Mouse (Mus musculus) liver, embryonic 15.5 days (tissue): Measurements from ENCODE around the gene Rcbtb2. TPM values are rescaled to one million over a fixed set of nuclear protein-coding genes. Genes with fewer than 3 reads are reported as not detected.

Experiments used
- microRNA counts: library from miRNA; unstranded; fragments of <30 nt; microRNA quantifications from one replicate; lab custom pipeline; 2016
- microRNA-seq: library from miRNA; unstranded; fragments of <30 nt; microRNA quantifications from one replicate; pipeline ENCODE4, GENCODE M21; 2016
- polyA plus RNA-seq: library from polyadenylated mRNA; unstranded; fragments of >200 nt; fragmentation: Nextera tagmentation; extraction: Ambion mirVana; gene quantifications from 2 replicates; pipeline ENCODE4 v1.2.1, GENCODE M21; 2015

Gene Rcbtb2
- polyA plus RNA-seq, 1 experiment from 2014 or later: 18.9 TPM

MicroRNAs within 50 kb of the gene (microRNA counts, 519-probe panel; counts per million panel counts)
- not detected for microRNA mmu-miR-687 (lab: Ali Mortazavi, UCI)

Small RNA genes lying within 50 kb of the gene (microRNA-seq; reads per million reads assigned to microRNA genes)
- not detected for gene Mir687

Other genes starting within 250 kb of the Rcbtb2 start
- 0.23 and 0.32 TPM in 2 replicates for gene Cysltr2, start 73.9 kb upstream of the Rcbtb2 start, polyA plus RNA-seq
- 4.8 and 4.9 TPM in 2 replicates for gene Lpar6, start 114.9 kb downstream of the Rcbtb2 start, polyA plus RNA-seq
- 21.4 and 23.4 TPM in 2 replicates for gene Rb1, start 202.8 kb downstream of the Rcbtb2 start, polyA plus RNA-seq